Mouse (Mus musculus) embryo, embryonic 11.5 days (tissue): ENCODE measurements around the gene Efhb.

ENCODE experiments used
- DNase-seq: peaks from one replicate; pipeline ENCODE4 v3.0.0-alpha.2; 2012; ENCODE audit warnings: low read depth, low spot score

Gene Efhb

DNA sequence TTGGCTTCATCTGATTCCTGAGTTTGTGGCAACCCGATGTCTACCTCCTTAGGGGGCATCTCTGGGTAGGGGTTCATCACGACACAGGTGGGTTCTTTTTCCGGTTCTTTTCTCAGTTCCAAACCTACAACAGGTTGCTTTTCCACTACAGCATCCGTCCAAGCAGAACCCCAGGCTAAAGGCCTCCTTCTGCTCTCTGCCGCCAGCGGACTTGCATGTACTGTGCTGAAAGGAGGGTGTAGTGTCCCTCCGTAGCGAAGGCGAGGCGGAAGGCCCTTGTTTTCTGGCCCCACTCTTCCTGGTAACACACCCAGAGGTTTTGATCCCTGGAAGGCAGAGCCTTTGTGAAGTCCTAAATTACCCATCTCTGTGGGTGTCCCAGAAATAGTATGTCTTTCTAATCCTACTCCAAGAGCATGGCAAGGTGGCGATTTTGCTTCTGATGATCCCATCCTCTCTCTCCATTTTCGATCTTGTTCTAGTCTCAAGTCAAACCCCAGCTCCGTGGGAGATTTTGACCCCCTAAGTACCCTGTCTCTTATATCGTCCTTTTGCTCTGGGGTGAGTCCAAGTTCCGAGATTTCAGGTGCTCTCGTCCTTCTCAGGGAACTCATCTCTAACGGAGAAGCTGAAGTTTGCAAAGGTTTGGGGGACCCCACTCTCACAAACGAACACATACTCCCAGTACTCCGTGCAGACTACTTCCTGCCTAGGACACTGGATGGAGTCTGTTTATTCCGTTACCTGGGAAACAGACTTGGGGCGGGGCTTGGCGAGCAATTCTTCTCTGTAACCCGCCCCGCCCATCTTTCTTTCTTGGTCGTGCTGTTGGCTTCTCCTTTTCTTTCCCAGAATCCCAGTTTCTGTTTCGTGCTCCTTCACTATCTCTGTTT is at the start of gene Efhb:
TSS of gene Efhb (minus strand) at position 719 of the 893 bp plus-strand sequence.
- peak; percentile 80 for DNase-seq

DNA sequence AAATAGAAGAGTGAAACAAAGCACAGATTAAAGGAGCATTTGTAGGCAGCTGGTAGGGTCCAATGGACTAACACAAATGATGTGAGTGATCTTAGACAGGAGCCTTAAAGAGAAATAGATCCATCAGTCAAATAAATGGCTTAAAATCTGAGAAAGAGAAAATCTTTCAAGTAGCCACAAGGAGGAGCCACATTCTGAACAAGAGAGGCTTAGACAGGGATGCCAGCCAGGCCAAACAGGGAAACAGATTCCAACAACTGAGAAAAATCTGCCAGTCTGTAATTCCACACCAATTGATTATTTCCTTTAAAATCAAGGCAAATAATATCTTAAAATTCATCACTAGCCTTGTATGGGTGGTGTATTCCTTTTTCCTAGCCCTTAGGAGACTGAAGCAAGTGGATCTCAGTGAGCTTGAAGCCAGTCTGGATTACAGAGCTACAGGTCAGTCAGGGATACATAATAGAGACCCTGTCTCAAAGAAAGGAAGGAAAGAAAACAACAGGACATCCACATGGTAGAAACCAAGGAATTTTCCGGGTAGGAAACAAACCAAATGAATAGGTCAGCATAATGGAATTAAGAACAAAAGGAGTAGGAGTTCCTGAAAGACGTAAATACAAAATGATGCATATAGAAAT is 49.3 kb upstream of the Efhb start:
- no peak for DNase-seq

DNA sequence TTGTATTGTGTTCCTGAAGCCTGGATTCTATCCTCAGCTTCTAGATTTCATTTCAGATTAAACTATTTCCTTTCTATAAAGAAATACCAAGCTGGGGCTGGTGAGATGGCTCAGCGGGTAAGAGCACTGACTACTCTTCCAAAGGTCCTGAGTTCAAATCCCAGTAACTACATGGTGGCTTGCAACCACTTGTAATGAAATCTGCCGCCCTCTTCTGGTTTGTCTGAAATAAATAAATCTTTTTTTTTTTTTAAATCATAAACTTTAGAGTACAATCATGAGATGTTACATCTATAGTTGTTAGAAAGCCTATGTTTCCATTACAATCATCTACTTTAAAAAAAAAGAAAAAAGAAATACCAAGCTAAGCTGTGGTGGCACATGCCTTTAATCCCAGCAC is 39.8 kb upstream of the Efhb start:
- DNase-seq, result no peak

DNA sequence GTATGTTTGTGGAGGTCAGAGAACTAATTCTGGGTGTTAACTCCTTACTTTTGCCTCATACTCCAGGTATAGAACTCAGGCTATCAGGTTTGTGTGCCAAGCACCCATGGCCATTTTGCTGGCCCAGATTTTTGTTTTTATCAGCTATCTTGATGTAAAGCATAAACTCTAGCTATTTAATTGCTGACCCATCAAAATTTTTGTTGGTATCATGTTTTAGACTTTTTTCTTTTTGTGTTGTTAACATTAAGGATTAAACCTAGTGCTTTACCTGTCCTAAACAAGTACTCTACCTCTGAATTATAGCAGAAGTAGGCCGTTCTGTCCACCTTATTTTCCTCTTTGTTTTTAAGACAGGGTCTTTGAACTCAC is 25.9 kb upstream of the Efhb start:
- no peak for DNase-seq

DNA sequence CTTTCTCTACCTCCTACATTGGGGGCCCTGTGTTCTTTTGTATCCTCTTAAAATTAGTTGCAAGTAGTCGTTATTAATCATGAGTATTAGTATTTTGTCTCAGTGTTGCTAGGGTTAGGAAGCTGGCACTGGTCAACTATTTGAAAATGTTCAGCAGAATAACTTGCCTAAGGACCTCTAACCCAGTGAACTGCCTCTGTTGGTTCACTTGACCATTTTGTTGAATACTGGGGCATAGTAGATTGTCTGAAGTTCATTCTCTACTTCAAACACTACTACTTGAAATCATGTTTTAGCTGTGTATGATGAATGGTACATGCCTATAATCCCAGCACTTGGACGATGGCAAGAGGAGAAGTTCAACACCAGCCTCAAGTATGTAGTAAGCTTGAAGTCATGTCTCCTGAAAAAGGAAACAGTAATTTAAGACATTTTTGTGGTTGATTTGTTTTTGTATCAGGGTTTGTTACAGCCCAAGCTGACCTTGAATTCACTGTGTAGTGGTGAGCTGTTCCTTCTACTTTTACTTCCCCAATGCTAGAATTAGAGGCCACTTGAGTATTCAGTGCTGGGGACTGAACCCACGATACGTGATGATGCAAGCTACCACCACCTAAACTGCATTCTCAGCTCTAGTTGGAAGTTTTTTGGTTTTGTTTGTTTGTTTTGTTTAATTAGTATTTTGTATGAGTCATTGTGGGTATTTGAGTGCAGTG is 25.3 kb upstream of the Efhb start:
- DNase-seq, result no peak

DNA sequence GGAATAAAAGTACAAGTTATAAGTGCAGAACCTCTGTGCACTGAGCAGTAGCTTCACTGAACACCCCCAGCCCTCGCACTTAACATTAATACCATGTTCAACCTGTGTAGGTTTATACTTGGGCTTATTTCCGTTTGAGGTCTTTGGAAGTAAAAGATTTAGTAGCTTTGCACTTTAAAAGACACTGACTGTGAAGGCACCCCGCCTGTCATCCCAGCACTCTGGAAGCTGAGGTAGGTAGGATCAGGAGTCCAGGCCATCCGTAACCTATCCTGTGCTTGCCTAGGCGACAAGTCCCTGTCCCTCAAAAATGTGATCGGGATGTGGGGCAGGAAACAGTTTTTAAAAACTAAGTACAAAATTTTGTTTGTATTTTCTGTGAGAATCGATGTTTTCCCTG is 17.3 kb upstream of the Efhb start:
- DNase-seq, result no peak

DNA sequence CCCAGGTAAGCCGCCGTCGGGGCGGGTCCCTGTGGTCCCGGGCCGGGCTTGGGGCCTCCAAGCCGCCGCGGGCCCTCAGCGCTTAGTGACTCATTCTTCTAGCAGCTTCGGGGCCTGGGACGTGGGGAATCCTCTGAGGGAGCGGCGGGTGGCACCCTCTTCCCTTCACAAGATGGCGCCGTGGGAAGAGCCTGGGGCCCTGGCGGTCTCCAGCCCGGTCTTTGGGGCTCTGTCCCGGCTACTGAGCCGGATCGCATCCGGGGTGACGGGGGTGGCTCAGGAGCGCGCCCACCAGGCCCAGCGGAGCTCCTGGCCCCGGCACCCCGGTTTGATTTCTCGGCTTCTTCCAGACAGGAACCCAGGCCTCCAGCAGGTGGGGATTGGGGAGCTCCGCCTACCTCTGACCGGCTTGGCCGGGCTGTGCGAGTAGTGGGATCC is 16.5 kb upstream of the Efhb start:
- peak; percentile 30 for DNase-seq

DNA sequence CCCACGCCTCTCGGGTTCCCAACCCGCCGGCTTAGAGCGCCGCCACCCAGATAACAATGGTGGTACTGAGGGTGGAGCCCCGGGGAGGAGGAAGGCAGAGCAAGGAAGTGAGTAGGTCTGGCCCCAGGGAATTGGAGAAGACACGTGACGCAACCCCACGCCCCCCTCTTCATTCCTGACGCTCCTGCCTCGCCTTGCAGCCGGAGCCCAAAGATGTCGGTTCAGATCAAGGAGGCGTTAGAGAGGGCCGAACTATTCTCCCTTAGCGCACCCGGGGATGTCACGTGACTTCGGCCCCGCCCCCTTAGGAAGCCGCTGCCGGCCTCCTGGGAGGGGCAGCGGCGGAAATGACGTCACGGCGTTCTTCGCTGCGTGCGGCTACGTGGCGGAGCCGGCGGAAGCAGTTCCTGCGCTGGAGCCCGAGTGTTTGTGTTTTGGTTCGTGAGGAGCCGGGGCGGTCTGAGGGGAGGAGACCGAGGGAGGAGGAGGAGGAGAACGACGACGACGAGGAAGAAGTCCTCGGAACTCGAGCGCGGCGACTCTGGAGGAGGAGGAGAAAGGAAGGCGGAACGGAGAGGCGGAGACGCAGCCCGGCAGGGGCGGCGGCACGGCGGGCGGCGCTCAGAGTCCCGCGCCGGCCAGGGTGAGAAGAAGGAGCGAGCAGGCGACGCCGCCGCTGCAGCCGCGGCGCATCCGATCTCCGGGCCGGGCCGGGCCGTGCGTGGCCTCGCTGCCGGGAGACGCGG is 15.9 kb upstream of the Efhb start, which contains the start of gene Rab5a:
TSS of gene Rab5a (plus strand) at position 377 of the 746 bp plus-strand sequence.
- DNase-seq, result peak; percentile 97

DNA sequence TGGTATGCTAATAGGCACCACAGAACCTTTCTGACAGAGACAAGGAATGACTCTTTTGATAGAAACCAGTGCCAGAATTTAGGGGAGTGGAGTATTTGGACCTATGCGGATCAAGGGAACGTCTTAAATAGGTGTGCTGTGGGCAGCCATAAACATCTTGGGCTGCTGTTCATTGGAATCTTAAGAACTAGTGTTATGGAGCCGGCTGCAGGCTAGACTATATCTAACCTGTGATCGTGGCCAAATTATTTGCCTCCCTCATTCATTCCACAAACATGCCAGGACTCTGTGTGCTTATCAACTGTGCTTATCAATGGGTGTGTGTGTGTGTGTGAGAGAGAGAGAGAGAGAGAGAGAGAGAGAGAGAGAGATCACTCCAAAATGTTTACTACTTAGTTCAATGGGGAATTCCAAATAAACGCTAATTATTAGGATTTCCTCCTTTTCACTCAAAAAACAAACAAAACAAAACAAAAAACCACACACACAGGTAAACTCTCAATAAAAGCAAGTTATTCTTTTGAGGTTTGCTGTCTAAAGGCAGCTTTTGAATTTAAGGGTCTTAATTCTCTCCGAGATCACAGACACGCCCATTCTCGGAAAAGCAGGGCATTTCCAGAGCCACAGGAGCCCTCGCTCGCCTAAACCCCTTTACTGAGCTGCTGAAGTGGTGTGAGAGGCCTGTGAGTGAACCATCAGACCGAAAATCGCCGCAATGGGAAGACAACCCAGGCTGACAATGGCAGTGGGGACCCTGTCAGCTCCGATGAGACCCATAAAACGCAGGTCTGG is 15.1 kb upstream of the Efhb start:
- DNase-seq, result no peak

DNA sequence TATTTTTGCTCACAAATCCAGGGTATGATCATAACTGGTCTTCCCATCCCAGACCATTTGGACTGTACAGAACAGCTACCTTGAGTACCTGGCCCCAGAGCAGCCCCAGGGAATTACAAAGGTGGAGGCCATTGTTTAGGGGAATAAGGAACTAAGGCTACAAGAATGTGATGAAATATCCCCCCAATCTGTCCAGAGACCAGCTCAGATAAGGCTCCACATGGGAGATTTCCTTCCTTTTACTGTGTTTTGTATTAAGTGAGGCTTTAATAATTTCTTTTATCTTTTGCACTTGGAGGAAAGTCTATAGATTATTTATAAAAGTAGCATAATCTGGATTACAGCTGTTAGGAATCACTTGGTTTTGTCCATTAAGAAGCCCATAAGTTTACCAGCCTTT is 5.6 kb upstream of the Efhb start:
- DNase-seq, result no peak

DNA sequence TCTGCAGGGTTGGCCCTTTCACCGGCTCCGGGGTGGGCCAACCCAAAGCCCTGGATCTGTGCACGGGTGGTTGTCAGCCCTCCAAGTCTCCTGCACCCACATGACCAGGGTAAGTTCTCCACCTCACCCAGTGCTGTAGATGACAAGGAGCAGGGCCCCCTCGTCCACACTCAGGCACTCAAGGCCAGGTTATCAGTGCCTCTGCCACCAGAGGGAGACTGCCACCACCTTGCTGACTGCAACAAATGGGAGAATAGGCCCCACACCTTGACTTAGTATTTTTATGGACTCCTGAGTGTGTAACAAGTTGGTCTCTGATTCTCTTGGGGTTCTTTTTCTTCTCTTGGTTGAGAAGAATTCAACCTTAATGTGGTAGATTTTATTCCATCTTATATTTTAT is 2.4 kb upstream of the Efhb start:
- no peak for DNase-seq

DNA sequence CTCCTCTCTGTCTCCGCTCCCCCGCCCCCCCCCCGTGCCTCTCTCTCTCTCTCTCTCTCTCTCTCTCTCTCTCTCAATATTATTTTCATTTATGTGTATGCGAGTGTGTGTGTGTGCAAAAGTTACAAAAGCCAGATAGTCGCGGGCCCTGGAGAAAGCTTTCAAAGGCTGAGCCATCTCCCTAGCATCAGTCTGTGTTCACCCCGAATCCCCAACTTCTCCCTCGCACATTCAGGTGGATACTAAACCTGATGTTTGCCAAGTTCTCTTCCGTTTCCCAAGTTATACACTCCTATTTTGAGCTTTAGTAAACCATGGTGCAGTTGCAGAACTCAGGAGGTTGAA is 347 bp upstream of the Efhb start:
- peak; percentile 16 for DNase-seq

DNA sequence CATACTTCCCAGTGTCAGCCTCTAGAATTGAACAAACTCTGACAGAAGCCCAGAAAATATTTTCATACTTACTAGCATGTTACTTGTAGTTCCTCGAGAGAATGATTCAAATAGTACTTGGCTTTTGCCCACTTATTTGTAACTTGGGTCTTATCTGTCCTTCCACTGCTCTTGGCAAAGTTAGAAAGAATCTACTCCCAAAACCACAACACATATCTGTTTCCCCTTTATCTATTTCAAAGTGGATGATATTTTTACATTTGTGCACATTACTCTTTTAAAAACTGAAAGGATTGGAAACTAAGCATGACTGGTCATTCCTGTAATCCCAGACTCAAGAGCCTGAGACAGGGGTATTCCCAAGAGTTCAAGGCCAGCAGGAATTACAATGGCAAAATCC is 6.4 kb downstream of the Efhb start:
- DNase-seq, result no peak

DNA sequence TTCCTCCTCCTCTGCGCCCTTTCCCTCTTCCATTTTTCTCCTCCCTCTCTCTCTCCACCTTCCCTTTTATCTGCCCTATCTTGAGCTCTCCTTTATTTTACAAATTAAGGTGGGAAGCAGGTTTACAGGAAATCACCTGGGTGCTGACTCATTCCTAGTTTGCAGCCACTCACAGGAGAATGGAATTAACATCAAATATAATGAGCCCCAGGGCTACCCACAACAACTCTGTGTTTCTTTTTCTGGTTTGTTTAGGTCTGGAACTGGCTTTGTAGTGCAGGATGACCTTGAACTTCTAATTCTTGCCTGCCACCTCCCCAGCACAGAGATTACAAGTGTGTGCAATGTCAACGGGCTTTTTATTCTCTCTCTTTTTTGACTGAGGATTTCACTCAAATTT is 7.0 kb downstream of the Efhb start:
- DNase-seq, result no peak

DNA sequence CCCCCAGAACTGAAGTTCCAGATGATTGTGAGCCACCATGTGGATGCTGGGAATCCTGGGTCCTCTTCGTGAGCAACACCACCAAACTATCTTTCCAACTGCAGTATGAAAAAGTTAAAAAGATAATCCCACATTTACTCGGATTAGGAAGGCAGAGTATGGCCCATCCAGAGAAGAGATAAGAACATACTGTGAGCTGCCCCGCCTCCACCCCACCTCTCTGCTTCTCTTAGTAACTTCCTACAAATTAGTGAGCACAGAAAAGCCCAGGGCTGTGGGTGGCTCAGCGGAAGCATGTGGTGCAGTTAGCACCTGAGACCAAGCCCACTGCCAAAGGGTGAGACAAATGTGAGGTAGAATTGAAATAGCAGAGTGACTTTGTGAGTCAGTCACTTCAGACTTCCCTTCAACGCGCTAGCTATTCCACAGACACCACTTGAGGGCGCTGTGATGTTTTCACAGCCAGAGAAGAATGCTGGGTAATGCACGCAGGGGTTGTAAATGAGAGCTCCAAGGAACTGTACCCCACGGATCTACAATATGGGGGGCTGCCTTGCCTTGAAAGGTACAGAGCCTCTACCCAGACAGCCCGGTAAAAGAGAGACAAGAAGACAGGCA is 60.3 kb downstream of the Efhb start:
- DNase-seq, result peak; percentile 14

DNA sequence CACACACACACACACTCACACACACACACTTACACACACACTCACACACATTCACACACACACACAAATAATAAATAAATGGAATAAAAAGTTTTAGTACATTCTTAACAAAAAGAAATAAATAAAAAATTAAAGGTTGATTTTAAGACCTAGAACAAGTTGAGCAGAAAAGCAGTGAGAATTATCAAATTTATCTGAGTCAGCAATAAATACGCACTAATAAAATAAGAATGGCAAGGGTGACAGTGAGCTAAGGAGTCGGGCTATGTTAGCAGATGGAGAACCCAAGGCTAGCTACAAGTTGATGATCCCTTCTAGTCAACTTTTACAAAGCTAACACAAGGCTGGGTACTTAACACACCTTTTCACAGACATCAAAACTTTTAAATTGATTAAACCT is 69.9 kb downstream of the Efhb start:
- DNase-seq, result no peak

DNA sequence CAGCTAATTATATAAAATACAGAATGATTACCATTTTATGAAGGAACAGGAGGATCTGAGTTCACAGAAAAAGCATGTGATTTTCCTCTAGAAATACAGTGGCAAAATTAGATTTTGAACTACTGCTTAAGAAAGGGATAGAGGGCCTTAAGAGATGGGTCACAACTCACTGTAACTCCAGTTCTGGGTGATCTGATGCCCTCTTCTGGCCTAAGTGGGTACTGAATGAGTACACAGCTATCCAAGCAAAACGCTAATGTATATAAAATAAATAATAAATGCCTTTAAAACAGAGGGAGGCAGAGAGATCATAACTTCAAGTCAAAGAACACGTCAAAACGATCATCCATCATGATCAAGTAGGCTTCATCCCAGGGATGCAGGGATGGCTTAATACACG is 73.6 kb downstream of the Efhb start:
- DNase-seq, result no peak

DNA sequence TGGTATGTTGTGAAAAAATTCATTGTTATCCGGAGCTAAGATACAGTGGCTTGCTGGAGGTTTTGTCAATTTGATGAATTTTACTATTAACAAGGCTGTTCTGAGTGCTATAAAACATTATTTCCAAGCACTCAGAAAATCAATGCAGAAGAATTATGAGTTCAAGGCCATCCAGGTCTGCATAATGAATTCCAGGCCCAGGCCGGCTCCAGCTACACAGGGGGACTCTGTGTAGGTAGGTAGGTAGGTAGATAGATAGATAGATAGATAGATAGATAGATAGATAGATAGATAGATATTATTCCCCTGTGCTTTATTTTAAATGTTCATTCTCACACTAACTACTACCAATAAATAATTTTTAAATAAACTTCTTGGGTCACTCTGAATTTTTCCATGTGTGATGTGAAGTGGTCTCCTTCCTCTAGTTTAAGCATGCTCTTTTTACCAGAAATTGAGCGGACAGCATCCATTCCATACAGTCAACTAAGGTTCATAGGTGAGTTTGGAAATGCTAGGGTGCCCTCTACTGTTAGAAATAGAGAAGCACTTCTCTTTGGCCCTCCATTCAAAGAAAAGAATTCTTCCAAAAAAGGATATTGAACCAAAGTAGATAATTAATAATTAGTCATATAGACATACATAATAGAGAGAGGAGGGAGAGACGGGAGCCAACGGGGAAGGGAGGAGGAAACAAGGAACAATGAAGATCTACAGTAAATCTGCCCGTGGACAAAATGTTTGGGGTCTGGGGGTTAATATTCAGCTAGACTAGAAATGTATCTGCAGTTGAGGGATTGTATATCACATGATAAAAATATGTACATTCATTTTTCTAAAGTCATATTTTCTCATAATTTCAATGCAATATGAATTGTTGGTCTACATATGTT is 75.3 kb downstream of the Efhb start:
- DNase-seq, result no peak

DNA sequence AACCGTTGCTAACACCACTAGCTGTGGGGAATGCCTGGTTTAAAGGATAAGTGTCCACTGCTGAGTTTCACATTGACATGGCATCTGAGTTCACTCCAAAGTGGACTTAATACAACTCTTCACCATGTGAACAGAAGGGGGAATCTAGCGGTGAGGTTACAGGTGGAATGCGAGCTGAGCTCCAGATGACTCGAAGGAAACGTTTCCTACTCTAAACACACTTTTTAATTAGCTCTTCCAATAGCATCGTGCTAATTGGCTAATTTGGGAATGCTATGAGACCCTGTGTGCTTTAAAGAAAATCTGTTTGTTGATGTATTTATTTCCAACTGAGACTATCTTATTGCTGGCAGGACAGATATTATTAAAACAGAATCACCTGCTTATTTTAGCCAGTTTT is 76.3 kb downstream of the Efhb start:
- no peak for DNase-seq

DNA sequence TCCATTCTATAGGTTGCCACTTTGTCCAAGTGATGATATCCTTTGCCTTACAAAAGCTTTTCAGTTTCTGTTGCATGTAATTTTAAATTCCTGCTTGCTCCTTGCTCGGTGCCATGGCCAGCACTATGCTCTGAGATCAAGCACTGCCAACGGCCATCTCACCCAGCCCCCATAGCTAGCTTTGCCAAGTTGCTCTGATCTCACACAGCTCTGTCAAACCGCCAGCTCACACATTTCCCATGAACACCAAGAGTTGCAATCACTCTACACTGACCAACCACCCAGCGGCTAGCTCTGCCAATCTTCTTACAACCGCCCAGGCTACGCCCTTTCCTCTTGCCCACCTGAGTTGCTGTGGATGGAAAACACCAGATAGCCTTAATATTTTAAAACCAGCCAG is 99.0 kb downstream of the Efhb start:
- DNase-seq, result no peak
